Mouse (Mus musculus) cortical plate, adult 2 months (tissue): ENCODE measurements at regions not wholly inside any gene's neighbourhood (a gene's known extent, or its start where the extent isn't known, plus 50 kb on each side); places are given as distances from the start of the nearest gene placed in this dataset.

Source experiments
- CTCF ChIP-seq: fragments of 200-500 bp; IDR thresholded peaks from 2 replicates; pipeline ENCODE4 v1.5.1; 2011; ENCODE audit warnings: mild to moderate bottlenecking, control low read depth, low read length; ENCODE audit not compliant: insufficient read depth; ENCODE audit errors: extremely low read depth
- POLR2A ChIP-seq: fragments of 200-500 bp; IDR thresholded peaks from 2 replicates; pipeline ENCODE4 v1.6.1; 2011; ENCODE audit warnings: mild to moderate bottlenecking, low read length, control low read depth; ENCODE audit not compliant: insufficient read depth; ENCODE audit errors: extremely low read depth

DNA sequence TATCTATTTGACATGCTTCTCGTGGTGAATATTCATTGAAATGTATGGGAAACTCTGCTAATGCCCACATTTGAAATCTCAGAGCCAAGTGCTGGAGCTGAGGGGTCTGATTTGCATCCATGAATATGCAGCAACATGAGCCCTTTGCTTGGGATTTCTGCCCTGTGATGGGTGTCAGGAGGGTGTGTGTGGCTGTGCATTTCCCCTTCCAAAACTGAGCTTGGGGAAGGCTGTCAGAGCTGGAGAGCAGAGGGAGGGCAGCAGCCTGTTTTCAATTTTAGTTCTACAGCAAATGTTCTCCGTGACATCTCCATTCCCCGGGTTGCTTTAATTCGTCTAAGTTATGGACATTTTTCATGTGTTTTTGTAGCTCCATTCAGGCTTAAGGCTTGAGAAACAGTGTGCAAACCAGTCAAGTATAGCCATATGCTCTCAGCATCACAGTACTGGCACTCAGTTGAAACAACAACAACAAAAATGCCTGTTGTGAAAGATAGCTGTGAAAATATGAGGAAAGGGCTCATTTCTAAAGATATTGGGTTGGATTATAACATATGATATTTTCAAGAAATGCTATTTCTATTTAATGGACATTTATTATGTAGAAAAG lies 194.1 kb upstream of the Ins1 start:
- TF ChIP-seq POLR2A (no peak), CTCF (no peak)
